Mouse (Mus musculus): ENCODE measurements at regions not wholly inside any gene's neighbourhood (a gene's known extent, or its start where the extent isn't known, plus 50 kb on each side); places are given as distances from the start of the nearest gene placed in this dataset.

DNA sequence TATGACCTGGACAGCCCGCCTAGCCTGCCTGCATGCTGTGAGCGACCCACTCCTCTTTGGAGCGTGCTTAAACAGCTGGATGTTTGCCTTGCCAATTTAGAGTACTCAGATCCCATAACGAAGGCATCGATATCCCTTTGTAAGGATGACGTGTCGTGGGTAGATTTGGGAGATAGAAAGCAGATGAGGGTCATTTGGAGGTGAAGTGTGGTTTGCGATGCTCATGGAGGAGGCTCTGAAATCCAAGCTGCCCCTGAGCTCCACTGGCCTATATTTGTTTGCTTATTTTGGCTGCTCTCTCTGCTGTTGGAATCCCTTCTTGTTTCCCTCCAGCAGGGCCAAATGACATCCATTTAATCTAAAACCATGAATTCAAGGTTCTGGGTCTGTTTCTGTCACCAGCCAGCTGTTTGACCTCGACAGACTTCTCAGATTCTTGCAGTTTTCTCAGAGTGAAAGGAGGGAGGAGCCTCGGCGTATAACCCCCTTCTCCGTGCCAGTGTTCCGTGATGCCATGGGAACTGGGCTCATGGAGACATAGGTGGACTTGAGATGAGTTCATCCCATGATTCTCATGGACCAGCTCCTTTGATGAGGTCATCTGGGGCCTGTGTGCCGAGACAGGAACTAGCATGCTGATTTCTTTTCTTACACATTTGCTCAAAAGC is 144.7 kb upstream of the Mki67 start:
- Histone ChIP-seq H3K4me2 (replicated peaks) (no peak overlapping the region), H3K9ac (no peak overlapping the region), H3K4me3 (no peak overlapping the region), H3K27ac (no peak overlapping the region), H3K36me3 (no peaks in the 10 kb centered on the region), H3K27me3 (replicated peaks) (no peaks in the 10 kb centered on the region), H3K4me1 (peaks cover 21% of the 10 kb centered on the region; the same call in 1 of the 2 replicates), H3K9me3 (no peaks in the 10 kb centered on the region)
- ATAC-seq (ENCODE audit: low FRiP score, low read depth): no peak
- 68% methylated on average over 14 of the region's 14 CpGs for WGBS

DNA sequence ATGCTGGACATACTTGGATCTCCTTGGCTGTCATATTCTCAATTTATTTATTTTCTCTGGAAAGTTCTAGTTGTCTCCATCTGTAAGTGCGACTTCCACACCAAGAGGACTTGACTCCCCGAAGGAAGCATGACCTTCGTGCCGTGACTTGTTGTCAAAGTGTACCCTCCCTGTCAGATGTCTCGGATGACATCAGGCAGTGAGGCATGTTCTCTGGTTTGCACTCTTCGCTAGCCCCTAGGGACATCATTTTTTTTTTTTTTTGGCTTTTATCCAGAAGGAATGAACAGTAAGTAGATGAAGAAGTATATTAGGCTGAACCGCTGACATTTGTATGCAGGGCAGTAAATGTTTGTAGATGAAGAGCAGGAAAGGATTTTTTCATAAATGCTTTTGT is 145.2 kb upstream of the Mki67 start:
- ATAC-seq (ENCODE audit: low FRiP score, low read depth): no peak
- H3K36me3 ChIP-seq: no peaks in the 10 kb centered on the region

DNA sequence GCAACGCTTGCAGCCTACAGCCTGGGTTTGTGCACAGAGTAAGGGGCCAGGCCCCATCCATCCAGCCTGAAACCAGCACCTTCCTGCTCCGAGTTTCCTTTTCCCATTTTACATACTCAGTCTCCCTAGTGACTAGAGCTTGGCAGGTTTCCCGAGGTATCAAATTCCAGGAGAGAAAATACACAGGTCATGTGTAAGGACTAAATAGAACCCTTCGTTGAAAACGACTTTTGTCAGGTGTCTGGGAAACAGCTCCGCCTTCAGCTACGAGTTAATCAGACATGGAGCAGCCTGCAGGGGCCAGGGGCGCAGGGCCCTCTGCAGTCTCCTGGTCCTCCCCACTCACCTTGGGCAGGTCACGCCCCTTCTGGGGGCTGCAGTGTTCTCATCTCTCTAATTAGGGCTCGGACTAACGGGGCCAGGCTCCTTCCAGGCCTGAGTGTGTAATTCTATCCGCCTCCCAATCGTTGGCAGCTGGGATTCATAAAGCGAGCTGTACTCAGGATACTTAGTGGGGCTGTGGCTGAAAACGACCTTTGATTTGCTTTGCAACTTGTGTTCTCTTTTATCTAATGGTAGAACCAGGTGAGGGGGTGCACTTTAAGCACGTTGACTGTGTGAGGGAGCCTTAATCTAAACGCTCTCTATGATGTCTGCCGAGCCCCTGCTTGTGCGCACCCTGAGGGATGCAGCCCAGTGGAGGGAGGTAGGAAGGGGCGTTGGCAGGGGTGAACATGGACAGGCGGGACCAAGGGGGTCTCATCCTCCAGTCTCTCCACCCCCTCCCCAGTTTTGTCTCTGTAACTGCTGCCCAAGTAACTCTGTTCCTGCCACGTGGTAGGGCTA is 147.6 kb upstream of the Mki67 start:
- ATAC-seq (ENCODE audit: low FRiP score, low read depth): no peak
- Histone ChIP-seq H3K27me3 (replicated peaks) (no peaks in the 10 kb centered on the region), H3K27ac (no peak overlapping the region), H3K36me3 (no peaks in the 10 kb centered on the region), H3K9ac (no peak overlapping the region), H3K4me1 (peaks cover 21% of the 10 kb centered on the region; the same call in 1 of the 2 replicates), H3K9me3 (no peaks in the 10 kb centered on the region), H3K4me2 (replicated peaks) (no peak overlapping the region), H3K4me3 (no peak overlapping the region)
- WGBS: 47% methylated on average over 22 of the region's 22 CpGs

More for the DNA sequence above, 145.2 kb upstream of the Mki67 start:
- peaks cover 21% of the 10 kb centered on the region; the same call in 1 of the 2 replicates for H3K4me1 ChIP-seq
- no peak overlapping the region for H3K9ac ChIP-seq
- no peaks in the 10 kb centered on the region for H3K9me3 ChIP-seq
- no peak overlapping the region for H3K4me3 ChIP-seq
- no peak overlapping the region for H3K27ac ChIP-seq
- no peak overlapping the region for H3K4me2 ChIP-seq (replicated peaks)
- no peaks in the 10 kb centered on the region for H3K27me3 ChIP-seq (replicated peaks)
- WGBS: 68% methylated on average over 7 of the region's 7 CpGs

DNA sequence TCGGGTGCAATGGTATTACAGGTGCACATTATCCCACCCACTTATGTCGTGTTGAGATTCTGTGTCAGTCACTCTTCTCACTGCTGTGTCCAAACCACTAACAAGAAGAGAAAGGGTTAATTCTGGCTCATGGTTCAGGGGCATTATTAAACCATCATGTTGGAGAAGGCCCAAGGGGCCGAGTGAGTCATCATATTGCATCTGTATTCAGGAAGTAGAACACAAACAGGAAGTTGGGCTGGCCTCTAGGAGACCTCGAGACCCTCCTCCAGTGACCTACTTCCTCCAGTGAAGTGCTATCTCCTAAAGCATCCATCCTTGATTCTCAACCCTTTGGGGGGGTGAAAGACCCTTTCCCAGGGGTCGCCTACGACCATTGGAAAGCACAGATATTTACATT is 154.8 kb upstream of the Mki67 start:
- no peak overlapping the region for H3K4me3 ChIP-seq
- H3K36me3 ChIP-seq: no peaks in the 10 kb centered on the region
- H3K27ac ChIP-seq: no peak overlapping the region
- 0 out of 2 replicates have a peak, but pooled peaks cover 1% of the 10 kb centered on the region for H3K4me1 ChIP-seq
- H3K4me2 ChIP-seq (replicated peaks): no peak overlapping the region
- no peak for ATAC-seq (ENCODE audit: low FRiP score, low read depth)
- H3K9ac ChIP-seq: no peak overlapping the region
- H3K27me3 ChIP-seq (replicated peaks): no peaks in the 10 kb centered on the region
- 83% methylated on average over 6 of the region's 6 CpGs for WGBS
- no peaks in the 10 kb centered on the region for H3K9me3 ChIP-seq

DNA sequence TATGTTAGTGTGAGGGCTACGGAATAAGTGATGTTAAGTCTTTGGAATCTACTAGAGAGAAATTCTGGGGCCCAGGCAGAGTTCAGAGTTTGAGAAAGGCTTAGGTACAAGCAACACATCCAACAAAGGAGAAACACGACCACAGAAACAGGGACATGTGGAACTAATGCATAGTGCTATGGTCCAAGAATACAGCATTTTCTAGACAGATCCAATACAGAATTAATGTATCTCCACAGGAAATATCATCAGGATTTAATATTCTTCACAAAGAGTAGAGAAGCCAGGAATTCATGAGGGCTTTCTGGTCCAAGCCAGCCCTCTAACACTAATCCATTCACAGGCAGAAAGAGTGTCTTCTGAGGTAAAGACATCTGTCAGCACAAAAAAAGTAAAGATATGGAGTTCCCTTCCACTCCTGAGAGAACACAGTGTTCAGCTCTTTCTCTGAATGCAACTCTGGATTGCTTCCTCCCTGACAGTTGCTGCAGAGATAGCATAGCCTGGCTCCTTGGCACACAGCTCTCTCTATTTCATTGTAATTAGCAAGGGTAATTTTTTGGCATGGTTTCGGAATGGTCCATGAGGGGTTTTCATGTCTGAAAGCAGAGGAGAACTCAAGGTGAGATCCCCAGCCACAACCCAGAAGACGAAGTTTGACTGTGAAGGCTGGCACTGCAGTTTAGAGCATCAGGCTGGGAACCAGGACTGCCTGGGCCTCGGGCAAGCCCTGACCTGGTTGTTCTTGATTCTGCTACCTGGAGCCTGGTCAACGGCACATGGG is 161.1 kb upstream of the Mki67 start:
- Histone ChIP-seq H3K4me3 (no peak overlapping the region), H3K9me3 (no peaks in the 10 kb centered on the region), H3K27ac (no peak overlapping the region), H3K4me1 (0 out of 2 replicates have a peak, but pooled peaks cover 3% of the 10 kb centered on the region), H3K4me2 (replicated peaks) (no peak overlapping the region), H3K9ac (no peak overlapping the region), H3K36me3 (no peaks in the 10 kb centered on the region), H3K27me3 (replicated peaks) (no peaks in the 10 kb centered on the region)
- ATAC-seq (ENCODE audit: low FRiP score, low read depth): no peak
- WGBS: 90% methylated on average over 6 of the region's 6 CpGs

DNA sequence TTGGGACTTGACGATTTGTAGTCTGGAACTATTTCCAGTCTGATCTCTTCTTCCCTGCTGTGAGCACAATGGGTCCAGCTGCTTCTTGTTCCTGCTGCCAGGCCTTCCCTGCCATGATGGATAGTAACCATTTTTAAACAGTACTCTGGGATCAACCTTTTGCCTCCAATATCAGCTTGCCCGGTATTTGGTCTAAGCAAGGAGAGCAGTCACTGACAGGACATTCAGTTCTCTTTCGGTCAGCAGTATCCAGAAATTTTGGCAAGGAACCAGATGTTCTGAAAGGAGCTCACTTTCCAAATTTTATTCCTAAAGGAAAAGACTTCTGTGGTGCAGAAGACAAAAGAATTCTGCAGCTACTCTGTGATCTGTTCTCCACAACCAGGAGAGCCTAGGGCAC is 162.6 kb upstream of the Mki67 start:
- Histone ChIP-seq H3K27ac (no peak overlapping the region), H3K9me3 (no peaks in the 10 kb centered on the region), H3K27me3 (replicated peaks) (no peaks in the 10 kb centered on the region), H3K4me2 (replicated peaks) (no peak overlapping the region), H3K36me3 (no peaks in the 10 kb centered on the region), H3K4me1 (0 out of 2 replicates have a peak, but pooled peaks cover 3% of the 10 kb centered on the region), H3K4me3 (no peak overlapping the region), H3K9ac (no peak overlapping the region)
- no peak for ATAC-seq (ENCODE audit: low FRiP score, low read depth)
- 78% methylated on average over 3 of the region's 3 CpGs for WGBS

DNA sequence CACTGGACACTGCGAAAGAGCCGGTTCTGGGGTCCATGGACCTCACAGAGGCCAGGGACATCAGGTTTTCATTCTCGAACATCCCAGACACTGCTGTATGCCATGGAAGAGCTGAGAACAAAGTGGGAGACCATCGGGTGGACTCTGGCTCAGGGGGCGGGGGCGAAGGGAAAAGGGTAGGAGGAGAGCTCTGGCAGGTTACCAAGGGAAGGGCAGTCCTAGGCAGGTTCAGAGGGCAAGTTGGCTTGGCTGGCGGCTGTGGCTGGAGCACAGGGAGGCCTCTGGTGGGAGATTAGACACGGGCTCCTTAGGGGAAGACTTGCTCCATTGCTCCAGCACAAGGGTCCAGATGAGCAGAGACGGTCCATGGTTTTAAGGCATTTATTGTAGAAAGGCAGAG is 164.3 kb upstream of the Mki67 start:
- 88% methylated on average over 9 of the region's 9 CpGs for WGBS
- 0 out of 2 replicates have a peak, but pooled peaks cover 3% of the 10 kb centered on the region for H3K4me1 ChIP-seq
- no peak overlapping the region for H3K4me3 ChIP-seq
- H3K27me3 ChIP-seq (replicated peaks): no peaks in the 10 kb centered on the region
- H3K36me3 ChIP-seq: no peaks in the 10 kb centered on the region
- ATAC-seq (ENCODE audit: low FRiP score, low read depth): no peak
- no peak overlapping the region for H3K4me2 ChIP-seq (replicated peaks)
- no peak overlapping the region for H3K27ac ChIP-seq
- H3K9me3 ChIP-seq: no peaks in the 10 kb centered on the region
- no peak overlapping the region for H3K9ac ChIP-seq

DNA sequence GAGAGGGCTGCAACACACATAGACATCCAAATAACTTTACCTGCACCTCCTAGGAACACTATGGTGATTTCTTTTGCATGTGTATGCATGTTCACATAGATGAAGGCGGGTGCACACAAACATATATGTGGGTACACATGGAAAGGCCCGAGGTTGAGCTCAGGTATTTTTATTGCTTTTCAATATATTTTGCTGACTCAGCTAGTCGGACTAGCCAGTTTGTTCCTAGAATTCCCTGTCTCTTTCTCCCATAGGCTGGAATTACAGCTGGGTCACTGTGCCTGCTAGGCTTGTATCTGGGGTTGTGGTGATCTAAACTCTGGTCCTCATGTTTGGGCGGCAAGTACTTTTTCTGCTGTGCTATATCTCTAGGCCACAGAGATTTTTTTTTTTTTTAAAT is 166.1 kb upstream of the Mki67 start:
- Histone ChIP-seq H3K27ac (no peak overlapping the region), H3K36me3 (no peaks in the 10 kb centered on the region), H3K4me3 (no peak overlapping the region), H3K9ac (no peak overlapping the region), H3K27me3 (replicated peaks) (no peaks in the 10 kb centered on the region), H3K4me2 (replicated peaks) (no peak overlapping the region), H3K9me3 (no peaks in the 10 kb centered on the region), H3K4me1 (no peaks in the 10 kb centered on the region)
- WGBS: 93% methylated on average over 4 of the region's 4 CpGs
- no peak for ATAC-seq (ENCODE audit: low FRiP score, low read depth)

DNA sequence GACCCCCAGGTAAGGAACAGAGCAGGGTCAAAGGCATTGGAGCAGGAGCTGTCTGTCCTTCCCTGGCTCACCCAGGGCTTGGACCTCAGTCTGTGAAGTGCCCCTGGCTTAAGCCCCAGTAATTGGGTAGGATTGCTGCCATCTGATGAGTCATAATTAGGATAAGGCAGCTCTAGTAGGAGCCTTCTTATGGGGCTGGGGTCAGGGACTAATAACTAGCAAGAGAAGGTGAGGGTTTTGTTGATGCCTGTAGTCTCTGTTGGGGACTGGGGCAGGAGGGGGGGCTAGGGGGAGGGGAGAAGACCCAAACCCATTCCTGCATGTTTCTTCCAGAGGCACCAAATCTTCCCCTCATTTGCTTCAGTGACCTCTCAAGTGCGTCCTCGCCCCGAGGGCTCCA is 172.4 kb upstream of the Mki67 start:
- Histone ChIP-seq H3K4me3 (no peak overlapping the region), H3K27ac (no peak overlapping the region), H3K27me3 (replicated peaks) (no peaks in the 10 kb centered on the region)

DNA sequence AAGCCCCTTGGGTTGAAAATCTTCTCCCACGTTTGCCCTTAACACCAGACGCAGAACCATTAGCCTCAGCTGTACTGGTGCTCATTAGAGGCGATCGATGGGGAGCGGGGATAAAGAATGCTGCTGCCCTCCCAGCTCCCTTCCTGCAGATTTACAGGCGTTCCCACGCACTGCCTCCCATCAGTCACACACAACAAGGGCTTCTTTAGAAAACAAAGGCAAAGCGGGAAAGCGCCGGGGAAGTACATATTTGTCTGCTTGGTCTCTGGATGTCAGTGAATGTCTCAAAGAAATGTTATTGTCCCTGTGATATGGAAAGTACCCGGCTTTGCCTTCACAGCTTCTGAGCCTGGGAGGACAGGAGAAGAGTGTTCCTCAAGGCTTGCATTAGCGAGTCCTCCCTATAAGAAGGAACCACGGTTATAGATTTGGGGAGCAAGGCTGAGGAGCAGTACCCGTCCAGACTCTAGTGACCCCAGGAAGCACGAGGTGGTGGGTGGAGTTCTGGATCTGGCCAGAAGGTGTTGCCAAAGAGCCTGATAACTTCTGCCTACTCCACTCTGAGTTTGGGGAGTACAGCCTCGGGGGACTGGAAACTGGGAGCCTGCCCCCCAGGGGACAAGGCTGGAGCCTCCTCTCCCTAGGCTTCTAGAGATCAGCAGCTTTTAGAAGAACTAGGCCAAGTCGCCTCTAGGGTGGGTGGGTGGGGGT is 173.0 kb upstream of the Mki67 start:
- Histone ChIP-seq H3K36me3 (no peaks in the 10 kb centered on the region), H3K4me2 (replicated peaks) (peak overlapping the region; percentile 45), H3K4me3 (no peak overlapping the region), H3K27ac (0 out of 2 replicates have a peak overlapping the region, but pooled peaks have one; percentile 2), H3K9ac (no peak overlapping the region), H3K27me3 (replicated peaks) (no peaks in the 10 kb centered on the region), H3K4me1 (peaks cover 16% of the 10 kb centered on the region), H3K9me3 (no peaks in the 10 kb centered on the region)
- 7% methylated on average over 17 of the region's 17 CpGs for WGBS
- ATAC-seq (ENCODE audit: low FRiP score, low read depth): peak; percentile 56

More for the DNA sequence above, 172.4 kb upstream of the Mki67 start:
- 8% methylated on average over 3 of the region's 3 CpGs for WGBS
- H3K4me2 ChIP-seq (replicated peaks): peak overlapping the region; percentile 45
- ATAC-seq (ENCODE audit: low FRiP score, low read depth): 0 out of 2 replicates have a peak, but pooled peaks have one; percentile 37
- peaks cover 16% of the 10 kb centered on the region for H3K4me1 ChIP-seq
- no peaks in the 10 kb centered on the region for H3K9me3 ChIP-seq
- no peaks in the 10 kb centered on the region for H3K36me3 ChIP-seq
- no peak overlapping the region for H3K9ac ChIP-seq

DNA sequence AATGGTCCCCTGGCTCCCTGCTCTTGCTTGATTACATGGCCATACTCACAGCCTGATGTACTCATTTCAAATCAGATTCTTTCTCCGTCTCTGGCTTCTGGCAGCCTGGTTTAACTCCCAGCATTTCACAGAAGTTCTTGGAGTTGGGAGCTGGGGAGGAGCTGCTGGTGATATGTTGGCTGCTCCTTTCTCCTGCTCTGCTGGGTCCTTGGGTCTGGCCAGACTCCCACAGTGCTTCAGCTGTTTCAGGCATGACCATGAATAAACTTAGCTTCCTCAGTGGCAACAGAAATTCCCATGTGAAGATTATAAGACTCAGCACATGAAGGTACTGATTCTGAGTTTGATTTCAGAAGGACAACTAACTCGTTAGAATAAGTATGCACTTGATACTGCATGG is 182.7 kb upstream of the Mki67 start:
- Histone ChIP-seq H3K4me1 (peaks cover 7% of the 10 kb centered on the region; the same call in 1 of the 2 replicates), H3K27me3 (replicated peaks) (no peaks in the 10 kb centered on the region), H3K27ac (no peak overlapping the region), H3K9ac (no peak overlapping the region), H3K36me3 (no peaks in the 10 kb centered on the region), H3K4me3 (no peak overlapping the region), H3K4me2 (replicated peaks) (no peak overlapping the region), H3K9me3 (no peaks in the 10 kb centered on the region)
- 87% methylated on average over 2 of the region's 2 CpGs for WGBS
- ATAC-seq (ENCODE audit: low FRiP score, low read depth): no peak
